Mouse (Mus musculus): ENCODE results near the gene Gga1.
A peak's percentile ranks its signal among the peaks of the same experiment; 100 is the strongest.

Gga1 gene

GRCm38 (mm10) chr15:78930192-78930706 is 53.3 kb downstream of the Gga1 start:
- ATAC-seq (ENCODE audit: insufficient number of reproducible peaks, low FRiP score, low TSS enrichment): no peak

GRCm38 (mm10) chr15:78930801-78931426 is 53.9 kb downstream of the Gga1 start:
- no peak for ATAC-seq (ENCODE audit: insufficient number of reproducible peaks, low FRiP score, low TSS enrichment)

GRCm38 (mm10) chr15:78931577-78931976 is 54.6 kb downstream of the Gga1 start:
- ATAC-seq (ENCODE audit: insufficient number of reproducible peaks, low FRiP score, low TSS enrichment): no peak

GRCm38 (mm10) chr15:78934784-78935320 is 57.9 kb downstream of the Gga1 start, which contains the start of gene Nol12:
TSS of gene Nol12 (plus strand) at chr15:78934933.
- ATAC-seq (ENCODE audit: insufficient number of reproducible peaks, low FRiP score, low TSS enrichment): peak; percentile 76

GRCm38 (mm10) chr15:78936403-78936802 is 59.4 kb downstream of the Gga1 start:
- ATAC-seq (ENCODE audit: insufficient number of reproducible peaks, low FRiP score, low TSS enrichment): no peak

- ATAC-seq (ENCODE audit: insufficient number of reproducible peaks, low FRiP score, low TSS enrichment): no peak
These were observed 60.3 kb downstream of the Gga1 start for GRCm38 (mm10) chr15:78937311-78937710.

- ATAC-seq (ENCODE audit: insufficient number of reproducible peaks, low FRiP score, low TSS enrichment): no peak
These were observed 61.0 kb downstream of the Gga1 start for GRCm38 (mm10) chr15:78937963-78938362.

GRCm38 (mm10) chr15:78940325-78940724 is 63.3 kb downstream of the Gga1 start:
- no peak for ATAC-seq (ENCODE audit: insufficient number of reproducible peaks, low FRiP score, low TSS enrichment)

GRCm38 (mm10) chr15:78942663-78943062 is 65.7 kb downstream of the Gga1 start:
- ATAC-seq (ENCODE audit: insufficient number of reproducible peaks, low FRiP score, low TSS enrichment): peak; percentile 71

Data from cerebellum, adult (tissue).